ENCODE assay signal across 8 mouse cellular contexts in the genomic region with DNA sequence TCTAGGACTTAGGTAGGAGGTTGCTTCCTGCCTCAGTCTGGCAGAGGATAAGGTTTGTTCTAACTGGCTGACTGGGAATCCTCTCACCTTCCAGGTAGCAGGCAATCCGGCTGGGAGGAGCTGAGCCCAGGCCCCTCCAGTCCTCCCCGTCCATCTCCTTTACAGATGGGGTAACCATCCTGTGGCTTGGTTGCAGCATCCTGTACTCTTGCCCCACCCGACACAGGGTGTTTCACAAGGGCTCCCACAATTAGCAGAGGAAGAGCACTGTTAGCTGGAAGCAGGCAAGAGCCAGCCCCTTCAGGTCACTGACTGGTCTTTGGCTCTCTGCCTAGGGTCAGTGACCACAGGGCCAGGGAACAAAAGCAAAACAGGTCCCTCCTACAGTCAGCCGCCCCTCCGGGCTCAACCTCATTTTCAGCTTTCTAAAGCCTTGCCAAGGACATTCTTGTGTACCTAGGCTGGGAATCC. TPM values are rescaled to one million over a fixed set of nuclear protein-coding genes. Genes with fewer than 3 reads are reported as not detected.
A peak's percentile ranks its signal among the peaks of the same experiment; 100 is the strongest.
DNase-seq lines count a peak whose midpoint lies in the region; ATAC-seq lines count a peak whose summit lies in the region.

No protein-coding gene starts in this region.

- DNase-seq in cerebellum, adult 11-12 months, result peak; percentile 46
- peak; percentile 64 for DNase-seq in NIH3T3 (ENCODE audit: low read depth)
- peak; percentile 86 for DNase-seq in kidney, postnatal 14 days
- peak; percentile 71 to 76 for DNase-seq in lung, postnatal 4 days
- peak; percentile 77 for DNase-seq in yolk sac, embryonic 10.5 days (ENCODE audit: low spot score)
- no peak for DNase-seq in cerebellum, postnatal 14 days

- peaks cover 55% of the 10 kb centered on the region for H3K4me1 ChIP-seq in heart, embryonic 12.5 days (replicated peaks)

- peak overlapping the region; percentile 91 for H3K27ac ChIP-seq in heart, embryonic 12.5 days (ENCODE audit: poor library complexity, severe bottlenecking)

- H3K9me3 ChIP-seq in heart, embryonic 12.5 days (replicated peaks), result no peaks in the 10 kb centered on the region

- peak overlapping the region; percentile 86 for H3K4me3 ChIP-seq in heart, embryonic 12.5 days

- peak overlapping the region; percentile 86 for H3K4me2 ChIP-seq in heart, embryonic 12.5 days

- ATAC-seq in cerebellum, adult (ENCODE audit: insufficient number of reproducible peaks, low FRiP score, low TSS enrichment), result no peak
- no peak for ATAC-seq in heart, embryonic 12.5 days (ENCODE audit: insufficient number of reproducible peaks, low FRiP score)

- H3K27me3 ChIP-seq in heart, embryonic 12.5 days (replicated peaks), result no peaks in the 10 kb centered on the region

- H3K36me3 ChIP-seq in heart, embryonic 12.5 days, result peaks cover 24% of the 10 kb centered on the region

- WGBS in heart, embryonic 12.5 days, result 46% methylated on average over 5 of the region's 5 CpGs

- peak overlapping the region; percentile 85 for H3K9ac ChIP-seq in heart, embryonic 12.5 days

RNA-seq across cellular contexts. Expression of a gene that starts 3.0 kb away (rescaled TPM):
- 27.9 and 31.5 TPM in 2 replicates for polyA plus RNA-seq in heart, embryonic 12.5 days (2016; fragmentation: Nextera tagmentation; extraction: Ambion mirVana)

RNA-seq across cellular contexts. Expression of a gene that starts 5.4 kb away (rescaled TPM):
- 20.1 and 20.4 TPM in 2 replicates for polyA plus RNA-seq in heart, embryonic 12.5 days (2016; fragmentation: Nextera tagmentation; extraction: Ambion mirVana)

RNA-seq across cellular contexts. Expression of a gene that starts 12.7 kb away (rescaled TPM):
- 82.1 and 82.9 TPM in 2 replicates for polyA plus RNA-seq in heart, embryonic 12.5 days (2016; fragmentation: Nextera tagmentation; extraction: Ambion mirVana)

RNA-seq across cellular contexts. Expression of a gene that starts 13.1 kb away (rescaled TPM):
- polyA plus RNA-seq in heart, embryonic 12.5 days (2016; fragmentation: Nextera tagmentation; extraction: Ambion mirVana), result 23.1 and 23.9 TPM in 2 replicates

RNA-seq across cellular contexts. Expression of a gene that starts 17.5 kb away (rescaled TPM):
- 9.8 and 10.9 TPM in 2 replicates for polyA plus RNA-seq in heart, embryonic 12.5 days (2016; fragmentation: Nextera tagmentation; extraction: Ambion mirVana)

Comparison
In these comparisons a context has a peak if more than half of its experiments do, and no peak if none do; other contexts are left out.
1. DNase-seq: peak in cerebellum, adult 11-12 months (single experiment), NIH3T3 (single experiment), kidney, postnatal 14 days (single experiment), lung, postnatal 4 days (2 of 2) and yolk sac, embryonic 10.5 days (single experiment); none in cerebellum, postnatal 14 days (0 of 2).